Mouse (Mus musculus): Measurements from ENCODE around the gene Ssh1. TPM values are rescaled to one million over a fixed set of nuclear protein-coding genes. Genes with fewer than 3 reads are reported as not detected.

The Ssh1 gene
- total and polyA plus RNA-seq, 2 experiments from 2014 or later = 12.4 to 14.0 TPM

DNA sequence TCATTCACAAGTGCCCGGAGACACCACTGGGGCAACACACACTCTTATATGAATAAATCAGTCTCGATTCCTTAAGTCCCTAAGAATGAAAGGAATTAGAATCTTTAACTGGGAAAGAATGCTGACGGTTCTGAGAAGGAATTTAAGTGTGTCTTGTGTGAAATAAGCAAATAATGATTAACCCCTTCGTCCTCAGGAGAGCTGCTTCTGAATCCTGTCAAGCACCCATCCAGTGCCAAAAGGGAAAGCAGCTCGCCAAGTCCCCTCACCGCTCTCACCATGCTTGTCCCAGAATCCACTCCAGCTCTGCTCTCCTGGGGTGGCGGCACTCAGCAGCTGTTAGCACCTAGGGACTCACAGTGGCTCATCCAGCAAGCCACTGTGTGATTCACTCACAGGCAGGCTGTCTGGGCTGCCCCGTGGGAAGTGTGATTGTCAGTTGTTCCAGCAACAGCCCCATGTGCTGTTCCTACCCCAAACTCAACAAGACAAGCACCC, 92.6 kb downstream of the Ssh1 start:
- TF ChIP-seq CTCF (IDR thresholded peaks at IDR 0.05) = no peak
- no peak for DNase-seq (ENCODE audit: low spot score)
- Histone ChIP-seq H3K9ac (replicated peaks; ENCODE audit: low read length, poor library complexity, severe bottlenecking) (no peak overlapping the region; the same call in 1 of the 2 replicates), H3K9me3 (ENCODE audit: low read length) (no peaks in the 10 kb centered on the region), H3K27ac (ENCODE audit: low read depth, low read length) (no peak overlapping the region), H3K27me3 (ENCODE audit: insufficient read depth, low read length) (no peaks in the 10 kb centered on the region), H3K4me3 (ENCODE audit: low read depth, low read length) (no peak overlapping the region), H3K4me2 (ENCODE audit: low read depth, low read length, poor library complexity, severe bottlenecking) (no peak overlapping the region), H3K4me1 (ENCODE audit: insufficient read depth, low read length) (peaks cover 7% of the 10 kb centered on the region), H3K36me3 (ENCODE audit: insufficient read depth, low read length) (0 out of 2 replicates have a peak, but pooled peaks cover 4% of the 10 kb centered on the region)
- 33% methylated on average over 8 of the region's 8 CpGs for WGBS
- ATAC-seq (ENCODE audit: low FRiP score) = no peak

DNA sequence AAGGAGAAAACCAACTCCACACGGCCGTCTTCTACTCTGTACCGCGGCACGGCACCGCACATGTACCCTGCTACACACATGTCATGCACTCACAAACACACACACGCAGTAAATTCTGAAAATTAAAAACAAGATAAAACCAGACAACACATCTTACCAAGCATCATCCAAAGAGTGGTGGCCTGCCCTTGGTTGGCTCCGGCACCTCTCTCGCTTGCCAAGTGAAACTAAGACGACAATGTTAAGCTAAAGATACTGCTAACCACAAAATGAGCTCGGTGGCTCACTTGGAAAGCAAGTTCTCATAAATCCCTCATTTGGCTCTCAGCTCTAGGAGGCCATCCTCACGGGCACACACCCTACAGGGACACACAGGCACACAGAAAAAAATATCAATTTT, 94.2 kb downstream of the Ssh1 start:
- Histone ChIP-seq H3K4me3 (ENCODE audit: low read depth, low read length) (no peak overlapping the region), H3K9me3 (ENCODE audit: low read length) (no peaks in the 10 kb centered on the region), H3K4me2 (ENCODE audit: low read depth, low read length, poor library complexity, severe bottlenecking) (no peak overlapping the region), H3K4me1 (ENCODE audit: insufficient read depth, low read length) (no peaks in the 10 kb centered on the region), H3K27ac (ENCODE audit: low read depth, low read length) (no peak overlapping the region), H3K36me3 (ENCODE audit: insufficient read depth, low read length) (0 out of 2 replicates have a peak, but pooled peaks cover 4% of the 10 kb centered on the region), H3K27me3 (ENCODE audit: insufficient read depth, low read length) (no peaks in the 10 kb centered on the region), H3K9ac (replicated peaks; ENCODE audit: low read length, poor library complexity, severe bottlenecking) (no peak overlapping the region)
- TF ChIP-seq CTCF (IDR thresholded peaks at IDR 0.05) = no peak
- DNase-seq (ENCODE audit: low spot score) = no peak
- WGBS = 90% methylated on average over 12 of the region's 12 CpGs
- no peak for ATAC-seq (ENCODE audit: low FRiP score)

DNA sequence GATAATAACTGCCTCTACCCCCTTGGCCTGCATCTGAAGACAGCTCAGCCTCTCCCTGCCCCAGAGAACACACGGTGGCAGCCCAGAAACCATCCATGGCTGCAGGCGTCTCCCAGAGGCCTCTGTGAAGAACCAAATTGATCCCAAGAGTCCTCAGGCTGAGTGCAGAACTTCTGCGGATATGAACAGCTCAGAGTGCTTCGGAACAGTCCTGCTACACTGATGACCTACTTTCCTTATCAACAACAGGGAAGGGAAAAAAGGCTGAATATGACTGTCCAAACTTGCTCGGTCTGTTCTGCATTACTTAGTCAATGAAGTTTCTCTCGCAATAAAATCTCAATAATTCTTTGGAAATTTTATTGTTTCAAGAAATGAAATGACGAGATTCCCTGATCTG, 101.7 kb downstream of the Ssh1 start:
- no peak for TF ChIP-seq CTCF (IDR thresholded peaks at IDR 0.05)
- DNase-seq (ENCODE audit: low spot score) (no peak), ATAC-seq (ENCODE audit: low FRiP score) (no peak)
- no peaks in the 10 kb centered on the region for H3K9me3 ChIP-seq (ENCODE audit: low read length)
- H3K4me1 ChIP-seq (ENCODE audit: insufficient read depth, low read length) = no peaks in the 10 kb centered on the region
- 70% methylated on average over 7 of the region's 7 CpGs for WGBS
- no peak overlapping the region; the same call in 1 of the 2 replicates for H3K27ac ChIP-seq (ENCODE audit: low read depth, low read length)
- no peak overlapping the region; the same call in 1 of the 2 replicates for H3K4me2 ChIP-seq (ENCODE audit: low read depth, low read length, poor library complexity, severe bottlenecking)
- no peak overlapping the region for H3K9ac ChIP-seq (replicated peaks; ENCODE audit: low read length, poor library complexity, severe bottlenecking)
- no peaks in the 10 kb centered on the region for H3K36me3 ChIP-seq (ENCODE audit: insufficient read depth, low read length)
- no peaks in the 10 kb centered on the region for H3K27me3 ChIP-seq (ENCODE audit: insufficient read depth, low read length)
- H3K4me3 ChIP-seq (ENCODE audit: low read depth, low read length) = no peak overlapping the region

GRCm38 (mm10) chr5:113890874-113891273, 102.8 kb downstream of the Ssh1 start:
- Histone ChIP-seq H3K27me3 (ENCODE audit: insufficient read depth, low read length) (no peaks in the 10 kb centered on the region), H3K4me2 (ENCODE audit: low read depth, low read length, poor library complexity, severe bottlenecking) (no peak overlapping the region), H3K9ac (replicated peaks; ENCODE audit: low read length, poor library complexity, severe bottlenecking) (no peak overlapping the region), H3K27ac (ENCODE audit: low read depth, low read length) (no peak overlapping the region), H3K4me1 (ENCODE audit: insufficient read depth, low read length) (no peaks in the 10 kb centered on the region), H3K4me3 (ENCODE audit: low read depth, low read length) (no peak overlapping the region), H3K9me3 (ENCODE audit: low read length) (no peaks in the 10 kb centered on the region), H3K36me3 (ENCODE audit: insufficient read depth, low read length) (no peaks in the 10 kb centered on the region)
- 85% methylated on average over 18 of the region's 18 CpGs for WGBS
- ATAC-seq (ENCODE audit: low FRiP score) (no peak), DNase-seq (ENCODE audit: low spot score) (no peak)
- no peak for TF ChIP-seq CTCF (IDR thresholded peaks at IDR 0.05)

DNA sequence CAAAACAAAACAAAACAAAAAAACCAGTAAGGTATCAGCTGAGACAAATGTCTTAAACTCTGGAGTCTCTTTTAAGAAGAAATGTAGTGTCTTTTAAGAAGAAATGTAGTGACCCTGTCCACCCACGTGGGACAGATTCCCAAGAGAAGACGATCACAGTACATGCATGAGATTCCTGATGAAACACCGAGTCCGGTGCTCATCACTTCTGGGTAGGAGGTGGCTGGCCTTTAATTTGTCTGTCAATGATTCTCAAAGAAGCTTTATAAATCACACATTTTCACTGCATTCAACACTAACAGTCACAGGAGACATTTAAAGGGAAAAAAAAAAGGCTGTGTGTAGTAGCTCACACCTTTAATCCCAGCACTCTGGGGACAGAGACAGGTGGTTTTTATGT, 103.8 kb downstream of the Ssh1 start:
- WGBS = 45% methylated on average over 4 of the region's 4 CpGs
- no peaks in the 10 kb centered on the region for H3K9me3 ChIP-seq (ENCODE audit: low read length)
- H3K27ac ChIP-seq (ENCODE audit: low read depth, low read length) = no peak overlapping the region
- no peaks in the 10 kb centered on the region for H3K36me3 ChIP-seq (ENCODE audit: insufficient read depth, low read length)
- DNase-seq (ENCODE audit: low spot score) = no peak
- no peak for ATAC-seq (ENCODE audit: low FRiP score)
- no peak overlapping the region for H3K4me2 ChIP-seq (ENCODE audit: low read depth, low read length, poor library complexity, severe bottlenecking)
- H3K4me1 ChIP-seq (ENCODE audit: insufficient read depth, low read length) = no peaks in the 10 kb centered on the region
- H3K9ac ChIP-seq (replicated peaks; ENCODE audit: low read length, poor library complexity, severe bottlenecking) = no peak overlapping the region
- H3K27me3 ChIP-seq (ENCODE audit: insufficient read depth, low read length) = no peaks in the 10 kb centered on the region
- no peak overlapping the region for H3K4me3 ChIP-seq (ENCODE audit: low read depth, low read length)
- no peak for TF ChIP-seq CTCF (IDR thresholded peaks at IDR 0.05)

DNA sequence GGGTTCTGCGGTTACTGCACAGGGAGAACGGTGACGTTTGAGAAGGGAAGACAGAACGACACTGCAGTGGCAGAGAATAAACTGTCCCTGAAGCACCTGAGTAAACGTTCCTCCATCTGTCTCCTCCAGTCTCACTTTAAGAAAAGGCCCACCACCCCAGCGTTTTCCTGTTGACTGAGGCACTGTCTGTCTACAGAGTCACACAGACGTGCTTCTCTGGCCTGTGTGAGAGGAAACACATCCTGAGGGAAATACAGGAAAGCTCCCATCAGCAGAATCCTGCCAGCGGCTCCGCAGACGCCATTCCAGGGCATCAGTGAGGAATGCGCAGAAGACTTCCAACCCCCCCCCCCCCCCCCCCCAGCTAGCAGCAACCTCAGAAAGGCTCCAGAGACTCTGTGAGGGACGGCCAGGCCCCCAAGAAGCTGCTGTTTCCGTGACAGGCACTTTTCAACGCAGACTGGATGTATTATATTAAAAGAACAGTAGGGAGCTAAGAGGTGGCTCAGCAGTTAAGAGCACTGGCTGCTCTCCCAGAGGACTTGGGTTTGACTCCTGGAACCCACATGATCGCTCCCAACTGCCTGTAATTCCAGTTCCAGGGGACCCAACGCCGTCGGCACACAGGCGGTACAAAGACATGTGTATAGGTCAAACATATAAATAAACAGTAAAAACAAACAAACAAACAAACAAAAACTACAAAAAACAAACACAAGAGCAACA, 104.3 kb downstream of the Ssh1 start:
- Histone ChIP-seq H3K4me1 (ENCODE audit: insufficient read depth, low read length) (no peaks in the 10 kb centered on the region), H3K27ac (ENCODE audit: low read depth, low read length) (peak overlapping the region; percentile 47), H3K9me3 (ENCODE audit: low read length) (no peaks in the 10 kb centered on the region), H3K4me2 (ENCODE audit: low read depth, low read length, poor library complexity, severe bottlenecking) (no peak overlapping the region), H3K36me3 (ENCODE audit: insufficient read depth, low read length) (no peaks in the 10 kb centered on the region), H3K27me3 (ENCODE audit: insufficient read depth, low read length) (no peaks in the 10 kb centered on the region), H3K4me3 (ENCODE audit: low read depth, low read length) (no peak overlapping the region), H3K9ac (replicated peaks; ENCODE audit: low read length, poor library complexity, severe bottlenecking) (no peak overlapping the region)
- 29% methylated on average over 19 of the region's 19 CpGs for WGBS
- no peak for ATAC-seq (ENCODE audit: low FRiP score)
- no peak for DNase-seq (ENCODE audit: low spot score)
- no peak for TF ChIP-seq CTCF (IDR thresholded peaks at IDR 0.05)

Data from midbrain, postnatal 0 days (tissue).